Mouse (Mus musculus): ENCODE data around the gene Acta1.

Acta1 gene

DNA sequence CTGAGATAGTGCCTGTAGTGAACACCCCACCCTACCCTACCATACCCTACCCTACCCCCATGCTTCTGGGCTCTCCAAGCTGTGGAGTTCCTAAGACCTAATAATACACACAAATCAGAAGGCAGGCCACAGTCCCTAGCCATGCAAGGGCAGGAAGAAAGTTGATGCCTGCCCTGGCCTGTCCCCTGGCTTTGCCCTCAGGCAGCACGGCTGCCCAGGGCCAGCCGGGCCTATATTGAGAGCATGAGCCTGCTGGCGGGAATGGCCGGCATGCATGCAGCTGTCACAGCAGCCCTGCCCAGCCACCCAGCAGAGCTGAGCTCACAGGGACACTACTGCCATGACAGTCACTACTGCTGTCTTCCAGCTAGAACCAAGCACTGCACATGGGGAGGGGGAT, 11.5 kb downstream of the Acta1 start:
- DNase-seq (ENCODE audit: low spot score): no peak

DNA sequence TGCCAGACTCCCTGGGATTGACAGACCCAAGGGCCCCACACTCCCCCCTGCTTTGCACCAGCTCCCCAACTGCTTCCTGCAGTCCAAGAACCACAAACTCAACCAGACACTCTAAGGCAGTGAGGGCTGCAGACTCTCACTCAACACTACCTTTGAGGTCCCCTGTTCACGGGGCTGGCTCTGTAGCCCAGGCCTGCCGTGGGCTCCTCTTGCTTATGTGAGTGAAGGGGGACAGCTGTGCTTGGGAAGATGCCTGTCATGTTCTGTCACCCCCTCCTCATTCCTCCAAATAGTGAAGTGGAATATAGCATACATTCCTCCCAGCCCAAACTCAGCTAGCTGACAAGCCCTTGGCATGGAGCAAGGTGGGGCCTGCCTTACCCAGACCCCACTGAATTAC, 12.1 kb downstream of the Acta1 start:
- DNase-seq (ENCODE audit: low spot score): no peak

DNA sequence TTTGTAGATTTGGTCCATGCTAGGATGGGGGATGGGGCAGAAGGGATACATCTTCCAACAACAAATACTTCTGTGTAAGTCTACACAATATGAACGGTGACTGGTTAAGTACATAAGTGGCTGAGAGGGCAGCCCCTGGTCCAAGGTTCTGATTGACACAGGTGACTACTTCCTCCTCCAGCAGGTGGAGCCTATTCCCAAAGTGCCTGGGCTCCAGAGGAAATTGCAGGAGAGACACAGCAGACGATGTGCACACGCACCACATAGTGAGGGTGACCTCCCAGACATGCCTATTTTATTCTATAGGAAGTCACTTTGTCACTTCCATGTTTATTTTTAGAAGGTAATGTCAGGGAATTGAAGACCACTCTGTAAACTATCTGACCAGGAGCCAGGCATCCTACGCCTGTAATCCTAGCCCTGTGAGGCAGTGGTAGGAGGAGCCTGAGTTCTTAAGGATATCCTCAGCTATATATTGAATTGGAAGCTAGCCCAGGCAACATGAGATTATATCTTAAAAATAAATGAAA, 13.7 kb downstream of the Acta1 start:
- DNase-seq (ENCODE audit: low spot score): no peak

DNA sequence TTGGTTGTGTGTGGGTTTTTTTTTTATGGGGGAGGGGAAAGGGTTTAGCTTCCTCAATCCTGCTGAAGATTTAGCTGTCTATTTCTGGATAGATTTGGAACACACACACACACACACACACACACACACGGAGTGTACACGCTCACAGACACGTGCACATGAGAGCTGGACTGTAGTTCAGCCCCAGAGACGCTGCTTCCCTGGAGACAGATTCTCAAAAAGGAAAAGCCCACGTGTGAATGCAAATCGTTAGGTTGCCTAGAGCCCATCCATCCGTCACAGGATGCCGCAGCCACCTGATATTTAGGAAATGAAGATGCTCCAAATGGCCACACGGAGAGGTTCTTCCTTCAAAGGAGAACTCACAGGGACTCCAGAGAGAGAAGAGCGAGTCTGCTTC, 14.3 kb downstream of the Acta1 start:
- DNase-seq (ENCODE audit: low spot score): no peak

DNA sequence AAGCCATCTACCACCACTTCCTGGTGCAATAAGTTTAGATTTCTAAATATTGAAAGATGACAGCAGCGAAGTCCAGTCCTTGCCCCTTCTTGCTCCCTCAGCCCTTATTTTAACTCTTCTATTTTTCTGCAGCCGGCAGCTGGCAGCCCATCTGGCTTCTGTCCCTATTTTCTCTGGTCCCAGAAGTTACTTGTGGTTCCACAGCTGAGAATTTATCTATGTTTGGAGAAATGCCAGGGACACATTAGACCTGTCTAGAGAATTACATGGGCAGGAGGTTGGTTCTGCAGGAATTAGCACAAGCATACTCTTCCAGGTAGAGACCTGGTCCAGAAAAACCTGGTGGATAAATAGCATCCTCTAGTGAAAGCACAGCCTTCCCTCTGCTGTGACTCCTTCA, 16.7 kb downstream of the Acta1 start:
- no peak for DNase-seq (ENCODE audit: low spot score)

DNA sequence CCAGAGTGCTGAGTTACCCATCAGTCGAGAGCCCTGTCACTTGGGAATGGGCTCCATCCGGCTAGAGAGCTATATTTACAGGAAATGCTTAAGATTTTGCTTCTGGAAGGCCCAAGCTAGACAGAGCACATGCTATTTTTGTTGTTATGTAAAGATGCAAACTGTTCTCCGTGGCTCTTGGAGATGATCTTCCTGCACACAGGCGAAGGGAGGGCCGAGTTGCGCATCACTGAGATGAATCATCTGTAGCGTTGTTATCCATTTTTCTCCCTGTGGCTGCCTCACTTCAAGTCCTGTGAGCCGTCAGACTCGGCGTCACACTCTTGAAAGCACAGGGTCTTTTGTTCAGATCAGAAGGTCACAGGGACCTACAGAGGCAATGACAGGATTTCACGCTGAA, 20.2 kb downstream of the Acta1 start:
- DNase-seq (ENCODE audit: low spot score): no peak

DNA sequence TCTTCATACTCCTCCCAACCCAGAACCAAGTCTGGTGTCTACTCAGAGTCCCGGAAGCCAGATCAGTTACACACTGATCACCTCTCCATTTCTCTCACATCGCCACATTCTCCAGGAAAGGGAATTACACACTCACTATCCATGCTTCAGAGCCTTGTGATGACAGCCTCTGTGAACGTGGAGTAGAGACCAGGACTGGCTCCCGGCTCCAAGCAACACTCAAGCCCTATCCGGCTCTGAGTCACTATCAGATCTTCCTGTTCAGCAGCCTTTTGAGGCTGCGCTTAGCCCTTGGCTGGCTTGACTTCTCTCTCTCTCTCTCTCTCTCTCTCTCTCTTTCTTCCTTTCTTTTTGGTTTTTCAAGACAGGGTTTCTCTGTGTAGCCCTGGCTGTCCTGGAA, 21.2 kb downstream of the Acta1 start:
- DNase-seq (ENCODE audit: low spot score): no peak

DNA sequence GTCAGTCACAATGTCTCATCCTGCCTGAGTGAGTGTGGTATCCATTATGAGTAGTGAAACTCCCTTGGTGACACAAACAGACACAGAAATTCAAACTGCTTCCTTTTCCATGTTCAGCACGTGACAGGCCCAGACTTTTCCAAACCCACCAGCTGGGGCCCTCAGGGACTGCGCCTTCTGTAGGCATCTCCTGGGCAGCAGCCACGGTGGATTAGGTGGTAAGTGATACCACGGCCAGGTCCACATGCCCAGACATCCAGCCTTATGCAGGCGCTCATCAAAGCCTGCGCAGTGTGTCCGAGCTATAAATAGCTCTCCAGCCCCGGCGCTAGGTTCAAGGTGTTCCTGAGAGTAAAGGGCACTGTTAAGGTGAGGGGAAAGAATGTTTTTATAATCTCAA, 22.5 kb downstream of the Acta1 start:
- no peak for DNase-seq (ENCODE audit: low spot score)

DNA sequence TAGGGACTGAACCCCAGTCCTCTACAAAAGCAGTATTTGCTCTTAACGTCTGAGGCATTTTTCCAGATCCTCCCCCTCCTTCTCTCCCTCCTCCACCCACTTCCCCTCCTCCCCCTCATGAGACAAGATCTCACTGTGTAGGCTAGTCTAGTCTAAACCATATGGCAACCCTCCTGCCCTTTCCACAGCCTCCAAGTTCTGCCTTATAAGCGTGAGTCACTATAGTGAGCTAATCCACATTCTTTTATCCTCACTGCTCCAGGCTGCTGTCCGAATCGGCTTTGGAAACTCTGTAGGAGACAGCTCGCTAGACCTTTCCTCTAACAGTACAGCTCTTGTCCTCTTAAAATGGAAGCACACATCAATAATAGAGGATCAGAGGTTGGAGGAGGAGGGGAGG, 27.6 kb downstream of the Acta1 start:
- peak; percentile 71 for DNase-seq (ENCODE audit: low spot score)

DNA sequence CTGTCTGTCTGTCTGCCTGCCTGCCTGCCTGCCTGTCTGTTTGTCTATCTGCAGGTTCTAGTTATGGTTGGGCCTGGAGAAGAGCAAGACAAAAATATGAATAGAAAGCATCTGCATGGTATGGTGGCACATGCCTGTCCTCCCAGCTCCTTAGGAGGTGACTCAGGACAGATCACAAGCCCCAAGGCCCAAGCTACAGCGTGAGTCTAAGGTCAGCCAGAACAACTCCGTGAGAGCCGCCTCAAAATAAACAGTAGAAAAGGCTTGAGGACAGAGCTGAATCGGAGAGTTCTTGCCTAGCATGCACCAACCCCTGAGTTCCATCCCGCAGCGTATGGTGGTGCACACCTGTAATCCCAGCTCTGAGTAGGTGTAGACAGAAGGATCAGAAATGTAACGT, 28.8 kb downstream of the Acta1 start:
- DNase-seq (ENCODE audit: low spot score): no peak

DNA sequence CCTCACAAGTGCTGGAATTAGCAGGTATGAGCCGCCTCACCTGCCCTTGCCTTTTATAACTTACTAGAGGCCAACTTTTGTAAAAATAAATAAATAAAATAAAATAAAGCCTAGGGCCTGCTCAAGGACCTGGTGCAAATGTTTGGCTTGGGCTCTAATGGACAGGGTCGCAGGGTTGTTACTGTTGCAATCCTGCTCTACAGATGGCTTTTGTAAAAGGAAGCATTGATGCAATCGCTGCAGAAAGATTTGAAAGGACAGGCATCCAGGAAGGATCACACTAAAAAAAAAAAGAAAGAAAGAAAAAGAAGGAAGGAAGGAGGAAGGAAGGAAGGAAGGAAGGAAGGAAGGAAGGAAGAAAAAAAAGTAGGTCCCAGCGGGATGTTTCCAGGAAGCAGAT, 34.2 kb downstream of the Acta1 start:
- DNase-seq (ENCODE audit: low spot score): peak; percentile 38

DNA sequence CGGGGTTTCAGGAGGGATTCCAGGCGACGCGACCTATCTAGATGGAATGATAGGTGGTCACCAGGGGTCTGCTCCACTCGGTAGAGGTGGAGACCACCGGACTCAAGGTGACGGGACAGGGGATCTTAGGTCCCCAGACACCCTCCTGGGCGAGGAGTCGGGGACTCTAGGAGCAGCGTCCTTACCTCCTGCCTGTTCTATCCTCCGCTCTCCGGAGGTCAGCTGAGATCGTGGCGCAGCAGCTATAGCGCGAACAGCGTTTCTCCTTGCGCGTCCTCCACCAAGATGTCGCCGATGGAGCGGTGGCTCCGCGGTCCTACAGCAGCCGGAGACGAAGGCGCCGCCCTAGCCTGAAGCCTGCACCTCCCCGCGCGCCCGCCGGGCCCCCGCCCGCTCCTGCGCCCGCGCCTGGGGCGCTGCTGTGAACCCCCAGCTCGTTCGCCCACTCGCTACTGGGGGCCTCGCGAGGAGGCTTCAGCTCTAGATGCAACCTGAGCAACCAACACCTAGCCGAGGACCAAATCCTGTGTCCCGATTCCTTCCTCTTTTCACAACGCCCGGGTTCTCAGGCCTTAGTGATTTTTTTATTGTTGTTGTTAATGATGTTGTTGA, 34.8 kb downstream of the Acta1 start, which contains the start of gene Ccsap:
TSS of gene Ccsap (minus strand) at position 562 of the 612 bp plus-strand sequence.
- DNase-seq (ENCODE audit: low spot score): peak; percentile 77

DNA sequence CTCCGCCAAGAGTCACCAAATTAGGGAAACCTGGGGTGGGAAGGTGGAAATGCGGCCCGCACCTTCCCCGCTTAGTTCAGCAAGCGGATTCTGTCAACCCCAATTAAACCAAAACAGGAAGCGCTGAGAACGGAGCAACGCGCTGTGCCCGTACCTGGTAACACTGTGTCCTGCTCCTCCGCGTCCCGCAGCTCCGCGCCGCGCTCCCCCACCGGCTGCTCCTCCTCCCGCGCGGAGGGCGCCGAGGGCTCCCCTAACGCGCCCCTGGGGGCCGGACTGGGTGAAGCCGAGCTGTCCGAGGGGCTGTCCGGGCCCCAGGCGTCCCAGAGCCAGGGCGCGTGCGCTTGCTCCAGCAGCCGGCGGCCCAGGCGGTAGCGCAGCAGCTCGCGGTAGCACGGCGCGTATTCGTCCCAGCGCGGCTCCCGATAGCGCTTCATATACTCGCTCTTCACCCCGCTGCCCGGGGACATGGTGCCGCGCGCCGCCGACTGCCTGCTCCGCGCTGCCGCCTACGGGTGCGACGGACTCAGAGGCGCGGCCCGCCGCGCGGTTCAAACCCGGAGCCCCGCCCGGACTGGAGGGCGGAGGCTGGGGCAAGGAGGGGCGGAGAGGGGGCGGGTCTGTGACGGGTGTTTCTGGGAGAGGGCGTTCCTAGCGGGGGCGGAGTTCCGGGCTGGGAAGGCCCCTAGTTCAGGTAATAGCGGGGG, 35.5 kb downstream of the Acta1 start:
- peak; percentile 96 for DNase-seq (ENCODE audit: low spot score)

DNA sequence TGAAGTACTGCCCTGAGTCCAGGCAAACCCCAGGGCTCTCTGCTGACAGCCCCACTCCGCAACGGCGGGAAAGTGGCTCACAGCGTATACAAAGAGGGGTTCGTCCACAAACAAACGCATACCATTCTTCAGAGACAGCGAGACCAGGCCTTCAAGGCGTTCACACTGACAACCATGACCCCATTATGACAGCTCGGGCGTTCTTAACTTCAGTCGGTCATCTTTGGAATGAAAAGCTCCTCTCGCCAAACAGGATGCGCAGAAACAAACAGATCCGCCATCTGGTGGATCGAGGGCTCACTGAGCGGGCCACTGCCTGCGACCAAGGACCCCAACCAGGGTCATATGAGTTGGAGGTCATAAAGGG, 36.0 kb downstream of the Acta1 start:
- DNase-seq (ENCODE audit: low spot score): peak; percentile 72

DNA sequence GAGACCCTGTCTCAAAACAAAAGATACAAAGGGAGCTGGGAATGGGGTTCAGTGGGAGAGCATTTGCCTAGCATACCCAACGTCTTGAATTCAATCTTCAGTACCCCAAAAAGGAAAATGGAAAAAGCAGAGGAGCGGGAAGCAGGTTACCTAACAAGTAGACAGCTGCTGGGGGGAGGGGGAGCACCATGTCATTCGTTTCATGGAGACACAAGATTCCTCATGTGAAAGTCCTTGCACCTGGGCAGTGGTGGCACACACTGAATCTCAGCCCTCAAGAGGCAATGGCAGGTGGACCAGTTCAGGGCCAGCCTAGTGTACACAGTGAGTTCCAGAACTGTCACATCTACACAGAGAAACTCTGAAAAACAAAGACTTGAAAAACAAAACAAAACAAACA, 37.2 kb downstream of the Acta1 start:
- no peak for DNase-seq (ENCODE audit: low spot score)

DNA sequence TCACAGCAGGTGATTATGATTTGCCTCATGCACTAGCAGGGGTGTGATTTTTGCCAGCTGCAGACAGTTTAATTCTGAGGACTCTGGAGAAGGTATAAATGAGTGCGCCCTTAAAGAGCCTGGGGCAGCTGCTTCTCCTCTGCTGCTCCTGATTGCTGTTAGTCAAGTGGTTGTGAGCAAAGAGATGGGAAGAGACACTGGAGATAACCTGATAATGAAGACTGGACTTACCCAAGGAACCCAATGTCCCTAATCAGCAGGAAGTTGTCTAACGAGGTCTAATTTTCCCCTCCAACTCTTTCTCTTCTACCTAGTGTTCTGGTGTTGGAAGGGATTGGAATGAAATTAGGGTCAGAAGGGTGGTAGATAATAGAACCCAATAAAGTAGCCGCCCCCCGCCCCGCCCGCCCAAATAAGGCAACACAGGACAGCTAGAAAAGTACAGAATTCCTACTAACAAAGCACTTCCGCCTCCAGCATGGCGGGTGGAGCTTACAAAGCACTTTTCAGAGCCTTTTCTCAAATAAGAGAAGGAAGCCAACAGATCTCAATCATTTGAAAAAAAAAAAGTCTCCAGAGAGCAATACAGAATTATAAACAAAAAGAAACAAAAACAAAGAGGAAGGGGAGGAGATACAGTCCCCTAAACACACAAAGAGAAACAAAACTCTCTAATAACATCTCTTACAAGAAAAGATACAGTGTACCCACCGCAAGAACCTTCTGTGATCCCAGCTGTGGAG, 39.6 kb downstream of the Acta1 start:
- no peak for DNase-seq (ENCODE audit: low spot score)

DNA sequence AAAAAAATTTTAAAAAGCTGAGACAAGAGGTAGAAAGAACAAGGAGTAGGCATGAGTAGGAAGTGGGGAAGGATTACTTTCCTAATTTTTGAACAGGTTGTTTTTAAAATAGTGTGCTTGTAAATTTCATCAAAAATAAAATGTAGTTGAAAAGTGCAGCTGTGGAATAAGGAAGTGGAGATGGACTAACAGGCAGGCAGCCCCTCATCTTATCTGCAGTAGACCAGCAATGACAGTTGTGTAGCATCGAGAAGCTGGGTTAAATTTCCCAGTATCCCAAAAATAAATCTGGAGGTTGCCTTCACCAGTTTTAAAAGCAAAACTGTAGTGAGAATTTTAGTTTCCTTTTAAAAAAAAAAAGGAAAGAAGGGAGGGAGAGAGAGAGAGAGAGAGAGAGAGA, 40.3 kb downstream of the Acta1 start:
- DNase-seq (ENCODE audit: low spot score): no peak

DNA sequence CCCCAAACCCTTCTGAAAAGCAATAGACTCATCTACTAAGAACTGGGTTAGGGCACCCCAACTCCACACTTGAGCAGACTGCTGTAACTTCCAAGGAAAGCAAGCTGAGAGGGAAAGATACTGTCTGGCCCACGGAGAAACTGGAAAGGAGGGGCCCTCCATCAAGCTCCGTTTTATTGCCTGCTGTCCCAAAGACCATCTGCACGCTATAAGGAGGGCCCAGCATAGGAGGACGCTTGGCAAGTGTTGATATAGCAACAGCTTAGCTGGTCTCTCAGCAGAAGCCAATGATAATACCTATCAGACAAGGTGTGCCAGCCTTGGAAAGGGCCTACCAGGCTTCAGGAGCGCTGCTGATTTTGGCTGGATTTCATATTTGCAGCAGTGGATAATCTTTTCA, 43.0 kb downstream of the Acta1 start:
- no peak for DNase-seq (ENCODE audit: low spot score)

DNA sequence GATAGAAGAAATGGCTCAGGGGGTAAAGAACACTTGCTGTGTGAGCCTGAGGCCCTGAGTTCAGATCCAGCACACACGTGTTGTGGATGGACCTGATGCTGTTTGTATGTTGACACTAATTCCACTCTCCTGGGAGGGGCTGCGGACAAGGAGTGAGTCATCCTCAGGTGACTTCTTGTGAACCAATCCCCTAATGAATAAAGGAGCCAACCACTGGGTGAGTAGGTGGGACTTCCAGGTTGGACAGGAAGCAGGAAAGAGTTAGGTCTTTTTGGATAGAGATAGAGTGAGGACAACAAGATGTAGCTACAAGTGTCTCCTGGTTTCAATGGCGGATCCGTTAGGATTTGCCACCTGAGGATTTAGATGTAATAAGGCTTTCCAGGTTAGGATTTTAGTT, 45.2 kb downstream of the Acta1 start:
- DNase-seq (ENCODE audit: low spot score): no peak

DNA sequence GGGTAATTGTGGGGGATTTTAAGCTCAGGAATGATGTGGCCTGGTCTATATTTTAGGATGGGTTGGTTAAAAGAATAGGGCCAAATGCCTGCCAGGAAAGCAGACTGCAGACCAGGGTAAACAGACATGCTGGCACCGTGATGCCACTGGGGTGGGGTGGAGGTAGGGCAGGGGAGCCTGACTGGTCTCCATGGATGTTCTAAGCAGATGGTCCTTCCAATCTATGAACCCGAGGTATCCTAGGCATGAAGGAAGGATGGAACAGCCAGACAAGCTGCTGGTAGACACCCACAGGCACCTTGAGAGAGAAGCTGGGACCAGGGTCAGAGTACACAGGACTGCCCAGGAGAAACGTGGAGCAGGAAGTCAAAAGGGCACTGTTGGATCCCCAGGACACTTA, 47.0 kb downstream of the Acta1 start:
- no peak for DNase-seq (ENCODE audit: low spot score)

DNA sequence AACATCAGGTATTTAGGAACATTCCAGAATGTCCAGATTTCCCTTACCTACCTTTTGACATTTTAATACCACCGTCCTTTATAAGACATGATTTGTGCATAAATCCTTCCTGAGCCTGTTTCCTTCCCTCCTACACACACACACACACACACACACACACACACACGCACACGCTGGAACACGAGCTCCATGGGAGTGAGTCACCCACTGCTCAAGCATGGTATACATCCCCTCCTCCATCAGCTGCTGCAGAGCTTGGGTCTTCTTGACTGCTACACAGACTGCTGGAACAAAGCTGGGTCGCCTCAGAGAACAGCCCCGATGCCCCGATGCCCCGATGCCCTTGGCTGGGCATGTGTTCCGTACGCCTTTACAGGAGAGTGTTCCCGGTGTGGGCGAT, 48.0 kb downstream of the Acta1 start:
- DNase-seq (ENCODE audit: low spot score): peak; percentile 43

DNA sequence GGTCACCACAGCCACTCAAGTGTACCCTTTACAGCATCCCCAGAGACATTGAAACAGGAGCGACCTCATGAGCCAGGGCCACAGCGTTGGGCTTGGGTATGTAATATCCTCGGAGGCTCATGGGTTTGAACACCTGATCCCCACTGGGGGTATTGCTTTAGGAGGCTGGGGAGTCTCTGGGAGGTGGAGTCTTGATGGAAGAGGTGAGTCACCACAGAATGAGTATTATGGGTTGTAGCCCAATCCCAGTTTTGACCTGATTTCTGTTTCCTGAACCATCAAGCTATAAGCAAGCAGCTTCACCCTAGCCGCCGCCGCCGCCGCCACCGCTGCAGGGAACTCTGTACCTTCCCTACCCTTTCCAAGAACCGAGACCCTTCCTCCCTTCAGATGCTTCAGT, 48.6 kb downstream of the Acta1 start:
- no peak for DNase-seq (ENCODE audit: low spot score)

DNA sequence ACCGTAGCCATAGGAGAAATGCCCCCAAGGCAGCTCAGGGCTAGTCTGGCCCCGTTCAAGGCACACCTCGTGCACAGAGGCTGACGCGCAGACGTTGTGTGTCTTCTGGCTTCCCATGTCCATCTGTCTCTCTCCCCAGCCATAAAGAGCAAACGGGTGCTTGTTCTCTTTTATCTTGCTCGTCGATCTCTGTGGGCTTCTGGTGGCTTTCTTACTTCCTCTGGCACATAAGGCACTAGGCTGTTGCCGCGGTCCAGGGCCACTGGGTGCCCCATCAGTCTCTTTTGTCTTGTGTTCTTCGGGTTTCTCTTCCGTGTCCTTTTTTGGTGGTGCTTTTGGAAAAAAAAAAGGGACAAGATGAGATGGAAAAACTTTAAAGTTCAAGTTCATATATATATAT, 49.4 kb downstream of the Acta1 start:
- no peak for DNase-seq (ENCODE audit: low spot score)
